Mouse (Mus musculus) lung, postnatal 0 days (tissue): ENCODE results near the gene Shisa3. TPM values are rescaled to one million over a fixed set of nuclear protein-coding genes. Genes with fewer than 3 reads are reported as not detected.

Source experiments
- ATAC-seq: fragments of 200-750 bp; cut with Nextera tagmentation; 2 replicates; pipeline ENCODE4 v1.8.0; 2017; ENCODE audit warnings: moderate library complexity
- DNase-seq: peaks from one replicate; pipeline ENCODE4 v3.0.0-alpha.2; 2016; ENCODE audit warnings: low spot score
- H3K27ac ChIP-seq: fragments of 300-500 bp; sonication (generic); 2 replicates; pipeline ENCODE4 v1.5.1; 2014; ENCODE audit warnings: antibody characterized with exemption, mild to moderate bottlenecking, low read length, mixed read lengths
- H3K27me3 ChIP-seq: fragments of 300-500 bp; sonication (generic); replicated peaks from 2 replicates; pipeline ENCODE4 v1.6.1; 2014; ENCODE audit warnings: low read length, mixed read lengths; ENCODE audit not compliant: insufficient read depth
- H3K36me3 ChIP-seq: fragments of 300-500 bp; sonication (generic); 2 replicates; pipeline ENCODE4 v1.6.1; 2014; ENCODE audit warnings: low read length, mixed read lengths; ENCODE audit not compliant: insufficient read depth
- H3K4me1 ChIP-seq: fragments of 300-500 bp; sonication (generic); 2 replicates; pipeline ENCODE4 v1.6.1; 2014; ENCODE audit warnings: antibody characterized with exemption, low read depth, low read length, mixed read lengths; ENCODE audit not compliant: insufficient read depth
- H3K4me2 ChIP-seq: fragments of 300-500 bp; sonication (generic); replicated peaks from 2 replicates; pipeline ENCODE4 v1.6.1; 2014; ENCODE audit warnings: low read depth, mild to moderate bottlenecking, low read length, moderate library complexity, mixed read lengths
- H3K4me3 ChIP-seq: fragments of 300-500 bp; sonication (generic); 2 replicates; pipeline ENCODE4 v1.5.1; 2014; ENCODE audit warnings: low read depth, low read length
- H3K9ac ChIP-seq: fragments of 300-500 bp; sonication (generic); replicated peaks from 2 replicates; pipeline ENCODE4 v1.6.1; 2014; ENCODE audit warnings: low read depth, mild to moderate bottlenecking
- H3K9me3 ChIP-seq: fragments of 300-500 bp; sonication (generic); 2 replicates; pipeline ENCODE4 v1.6.1; 2016; ENCODE audit warnings: low read length, mixed read lengths
- CTCF ChIP-seq: IDR thresholded peaks from 2 replicates; pipeline ENCODE4 v1.5.1; 2016; ENCODE audit warnings: antibody characterized with exemption, mild to moderate bottlenecking
- EP300 ChIP-seq: IDR thresholded peaks from 2 replicates; pipeline ENCODE4 v1.6.1; 2016; ENCODE audit warnings: antibody characterized with exemption, mild to moderate bottlenecking, control low read depth
- WGBS: fragments of 180-500 bp; shearing (Covaris S2); extraction: QIAGEN DNeasy Blood & Tissue Kit; methylation state at CpG from one replicate; pipeline ENCODE4 v1.1.7; 2014; 5-methylcytosine and 5-hydroxymethylcytosine counted together
- polyA plus RNA-seq: library from polyadenylated mRNA; unstranded; fragments of >200 nt; fragmentation: Nextera tagmentation; extraction: Ambion mirVana; gene quantifications from 2 replicates; pipeline ENCODE4 v1.2.1, GENCODE M21; 2015

Shisa3 gene
- polyA plus RNA-seq, 1 experiment from 2014 or later, result 1.9 TPM

GRCm38 (mm10) chr5:67653543-67653942, 45.9 kb downstream of the Shisa3 start:
- TF ChIP-seq CTCF (no peak), EP300 (no peak)
- WGBS, result 88% methylated on average over 3 of the region's 3 CpGs
- ATAC-seq (no peak), DNase-seq (no peak)
- no peak overlapping the region for H3K9ac ChIP-seq
- H3K4me2 ChIP-seq, result no peak overlapping the region
- no peak overlapping the region for H3K4me3 ChIP-seq
- H3K9me3 ChIP-seq, result no peaks in the 10 kb centered on the region
- no peaks in the 10 kb centered on the region for H3K4me1 ChIP-seq
- H3K27ac ChIP-seq, result no peak overlapping the region
- H3K27me3 ChIP-seq, result no peaks in the 10 kb centered on the region
- peaks cover 4% of the 10 kb centered on the region; the same call in 1 of the 2 replicates for H3K36me3 ChIP-seq

- Histone ChIP-seq H3K4me2 (no peak overlapping the region), H3K4me3 (no peak overlapping the region), H3K4me1 (no peaks in the 10 kb centered on the region), H3K27me3 (no peaks in the 10 kb centered on the region), H3K9ac (no peak overlapping the region), H3K9me3 (no peaks in the 10 kb centered on the region), H3K27ac (no peak overlapping the region), H3K36me3 (peaks cover under 1% of the 10 kb centered on the region; the same call in 1 of the 2 replicates)
- DNase-seq (no peak), ATAC-seq (no peak)
- no peak for TF ChIP-seq EP300
- TF ChIP-seq CTCF, result no peak
- WGBS, result 78% methylated on average over 5 of the region's 5 CpGs
Measured at GRCm38 (mm10) chr5:67654572-67654971, 46.9 kb downstream of the Shisa3 start.

GRCm38 (mm10) chr5:67655696-67656519, 48.2 kb downstream of the Shisa3 start:
- WGBS, result 66% methylated on average over 14 of the region's 14 CpGs
- Histone ChIP-seq H3K4me1 (no peaks in the 10 kb centered on the region), H3K9me3 (no peaks in the 10 kb centered on the region), H3K4me2 (no peak overlapping the region), H3K4me3 (no peak overlapping the region), H3K36me3 (no peaks in the 10 kb centered on the region; the same call in 1 of the 2 replicates), H3K9ac (no peak overlapping the region), H3K27ac (no peak overlapping the region), H3K27me3 (no peaks in the 10 kb centered on the region)
- TF ChIP-seq CTCF (no peak), EP300 (no peak)
- no peak for DNase-seq
- no peak for ATAC-seq

GRCm38 (mm10) chr5:67656821-67657259, 49.2 kb downstream of the Shisa3 start:
- Histone ChIP-seq H3K36me3 (no peaks in the 10 kb centered on the region; the same call in 1 of the 2 replicates), H3K4me1 (no peaks in the 10 kb centered on the region), H3K9me3 (no peaks in the 10 kb centered on the region), H3K4me2 (no peak overlapping the region), H3K27ac (no peak overlapping the region), H3K27me3 (no peaks in the 10 kb centered on the region), H3K4me3 (no peak overlapping the region), H3K9ac (no peak overlapping the region)
- WGBS, result 69% methylated on average over 13 of the region's 13 CpGs
- no peak for TF ChIP-seq CTCF
- no peak for TF ChIP-seq EP300
- ATAC-seq (no peak), DNase-seq (no peak)

GRCm38 (mm10) chr5:67659864-67660263, 52.2 kb downstream of the Shisa3 start:
- Histone ChIP-seq H3K9me3 (no peaks in the 10 kb centered on the region), H3K27ac (no peak overlapping the region), H3K36me3 (peaks cover 4% of the 10 kb centered on the region; the same call in 1 of the 2 replicates), H3K4me3 (no peak overlapping the region), H3K4me2 (no peak overlapping the region), H3K9ac (no peak overlapping the region), H3K4me1 (no peaks in the 10 kb centered on the region), H3K27me3 (no peaks in the 10 kb centered on the region)
- no peak for TF ChIP-seq EP300
- TF ChIP-seq CTCF, result no peak
- DNase-seq, result no peak
- no peak for ATAC-seq
- 93% methylated on average over 9 of the region's 9 CpGs for WGBS

GRCm38 (mm10) chr5:67662715-67663114, 55.0 kb downstream of the Shisa3 start:
- Histone ChIP-seq H3K4me1 (no peaks in the 10 kb centered on the region), H3K36me3 (0 out of 2 replicates have a peak, but pooled peaks cover 4% of the 10 kb centered on the region), H3K9ac (no peak overlapping the region), H3K9me3 (no peaks in the 10 kb centered on the region), H3K27me3 (no peaks in the 10 kb centered on the region), H3K27ac (no peak overlapping the region), H3K4me3 (no peak overlapping the region), H3K4me2 (no peak overlapping the region)
- 58% methylated on average over 6 of the region's 6 CpGs for WGBS
- TF ChIP-seq CTCF (no peak), EP300 (no peak)
- no peak for DNase-seq
- no peak for ATAC-seq
